Mouse (Mus musculus): ENCODE data around the gene Filip1. TPM values are rescaled to one million over a fixed set of nuclear protein-coding genes. Genes with fewer than 3 reads are reported as not detected.

The Filip1 gene
- total and polyA plus RNA-seq, 3 experiments: not detected

GRCm38 (mm10) chr9:79779354-79779753, 233.3 kb downstream of the Filip1 start:
- Histone ChIP-seq H3K9me3 (replicated peaks; ENCODE audit: insufficient read depth, low read length) (no peaks in the 10 kb centered on the region), H3K27ac (ENCODE audit: control insufficient read depth, low read depth, low read length) (no peak overlapping the region), H3K9ac (ENCODE audit: control insufficient read depth, low read depth, low read length, poor library complexity, severe bottlenecking) (no peak overlapping the region), H3K27me3 (ENCODE audit: control insufficient read depth in 1 of 2, insufficient read depth in 2 of 2, low read length in 2 of 2) (no peaks in the 10 kb centered on the region), H3K4me1 (ENCODE audit: control insufficient read depth in 1 of 2, insufficient read depth in 2 of 2, low read length in 2 of 2) (peaks cover 0 to 2% of the 10 kb centered on the region in 2 experiments; a peak in 1 of 4 replicates), H3K36me3 (ENCODE audit: control insufficient read depth in 1 of 2, insufficient read depth in 2 of 2, low read length in 2 of 2) (peaks cover 2 to 12% of the 10 kb centered on the region in 2 experiments; a peak in 3 of 4 replicates), H3K79me2 (ENCODE audit: control insufficient read depth, insufficient read depth, low read length, poor library complexity) (peaks cover 9% of the 10 kb centered on the region), H3K4me3 (ENCODE audit: control insufficient read depth in 1 of 2, insufficient read depth in 1 of 2, low read depth in 2 of 2, low read length in 2 of 2) (no peak overlapping the region)
- TF ChIP-seq USF2 (IDR thresholded peaks at IDR 0.05; ENCODE audit: borderline replicate concordance in 1 of 2, insufficient read depth in 1 of 2, low read depth in 1 of 2, low read length in 2 of 2) (no peak), MYB (IDR thresholded peaks at IDR 0.05; ENCODE audit: low read depth, low read length) (no peak), ZMIZ1 (IDR thresholded peaks at IDR 0.05; ENCODE audit: low read depth, low read length) (no peak), KAT2A (conservative IDR thresholded peaks at IDR 0.05; ENCODE audit: low read depth, low read length) (no peak), CTCF (IDR thresholded peaks at IDR 0.05 in 2 of 3, conservative IDR thresholded peaks at IDR 0.05 in 1 of 3; ENCODE audit: control insufficient read depth in 1 of 3, insufficient read depth in 1 of 3, low read depth in 2 of 3, low read length in 3 of 3, poor library complexity in 1 of 3, severe bottlenecking in 1 of 3) (peak in 2 of 3 experiments; percentile 13 to 54; a peak in 2 of 6 replicates), RAD21 (IDR thresholded peaks at IDR 0.05; ENCODE audit: low read depth, low read length) (peak; percentile 58), MEF2A (IDR thresholded peaks at IDR 0.05; ENCODE audit: extremely low read depth, insufficient replicate concordance, low read depth, low read length, poor library complexity, severe bottlenecking) (no peak), ZC3H11A (IDR thresholded peaks at IDR 0.05; ENCODE audit: low read depth, low read length) (0 out of 2 replicates have a peak, but pooled peaks have one; percentile 14), ZNF384 (IDR thresholded peaks at IDR 0.05; ENCODE audit: low read depth, low read length) (no peak), E2F4 (IDR thresholded peaks at IDR 0.05; ENCODE audit: borderline replicate concordance, low read depth, low read length) (no peak), MAX (IDR thresholded peaks at IDR 0.05; ENCODE audit: low read length) (no peak), SMC3 (IDR thresholded peaks at IDR 0.05; ENCODE audit: low read depth, low read length) (peak; percentile 42), ELF1 (IDR thresholded peaks at IDR 0.05; ENCODE audit: low read depth, low read length) (no peak), POLR2AphosphoS2 (IDR thresholded peaks at IDR 0.05; ENCODE audit: low read length) (no peak), POLR2A (IDR thresholded peaks at IDR 0.05; ENCODE audit: control insufficient read depth in 1 of 2, insufficient read depth in 1 of 2, low read depth in 1 of 2, low read length in 2 of 2, poor library complexity in 1 of 2) (no peak), ETS1 (IDR thresholded peaks at IDR 0.05; ENCODE audit: low read depth, low read length) (no peak)
- peak; percentile 40 for DNase-seq (ENCODE audit: low read depth, low spot score)

GRCm38 (mm10) chr9:79766991-79767545, 245.6 kb downstream of the Filip1 start:
- no peak overlapping the region for H3K9ac ChIP-seq (ENCODE audit: control insufficient read depth, low read depth, low read length, poor library complexity, severe bottlenecking)
- no peaks in the 10 kb centered on the region for H3K79me2 ChIP-seq (ENCODE audit: control insufficient read depth, insufficient read depth, low read length, poor library complexity)
- no peak for DNase-seq (ENCODE audit: low read depth, low spot score)
- H3K9me3 ChIP-seq (replicated peaks; ENCODE audit: insufficient read depth, low read length): no peaks in the 10 kb centered on the region
- no peak overlapping the region for H3K27ac ChIP-seq (ENCODE audit: control insufficient read depth, low read depth, low read length)
- no peaks in the 10 kb centered on the region for H3K27me3 ChIP-seq (ENCODE audit: control insufficient read depth in 1 of 2, insufficient read depth in 2 of 2, low read length in 2 of 2)
- H3K4me3 ChIP-seq (ENCODE audit: control insufficient read depth in 1 of 2, insufficient read depth in 1 of 2, low read depth in 2 of 2, low read length in 2 of 2): no peak overlapping the region
- H3K4me1 ChIP-seq (ENCODE audit: control insufficient read depth in 1 of 2, insufficient read depth in 2 of 2, low read length in 2 of 2): no peaks in the 10 kb centered on the region
- TF ChIP-seq ETS1 (IDR thresholded peaks at IDR 0.05; ENCODE audit: low read depth, low read length) (no peak), EP300 (IDR thresholded peaks at IDR 0.05; ENCODE audit: low read depth in 1 of 2, low read length in 2 of 2) (no peak), HCFC1 (IDR thresholded peaks at IDR 0.05; ENCODE audit: low read depth, low read length) (no peak), TBP (IDR thresholded peaks at IDR 0.05; ENCODE audit: low read depth, low read length) (no peak), GATA1 (IDR thresholded peaks at IDR 0.05; ENCODE audit: low read depth, low read length) (no peak), RAD21 (IDR thresholded peaks at IDR 0.05; ENCODE audit: low read depth, low read length) (no peak), TAL1 (IDR thresholded peaks at IDR 0.05; ENCODE audit: low read length) (no peak), GABPA (IDR thresholded peaks at IDR 0.05; ENCODE audit: low read depth, low read length) (no peak), E2F4 (IDR thresholded peaks at IDR 0.05; ENCODE audit: borderline replicate concordance, low read depth, low read length) (no peak), ZNF384 (IDR thresholded peaks at IDR 0.05; ENCODE audit: low read depth, low read length) (no peak)
- no peaks in the 10 kb centered on the region; a peak in 1 of 4 replicates for H3K36me3 ChIP-seq (ENCODE audit: control insufficient read depth in 1 of 2, insufficient read depth in 2 of 2, low read length in 2 of 2)

All from MEL (cell line).